Comparison of ENCODE assay signal across 18 mouse cellular contexts in the genomic region with DNA sequence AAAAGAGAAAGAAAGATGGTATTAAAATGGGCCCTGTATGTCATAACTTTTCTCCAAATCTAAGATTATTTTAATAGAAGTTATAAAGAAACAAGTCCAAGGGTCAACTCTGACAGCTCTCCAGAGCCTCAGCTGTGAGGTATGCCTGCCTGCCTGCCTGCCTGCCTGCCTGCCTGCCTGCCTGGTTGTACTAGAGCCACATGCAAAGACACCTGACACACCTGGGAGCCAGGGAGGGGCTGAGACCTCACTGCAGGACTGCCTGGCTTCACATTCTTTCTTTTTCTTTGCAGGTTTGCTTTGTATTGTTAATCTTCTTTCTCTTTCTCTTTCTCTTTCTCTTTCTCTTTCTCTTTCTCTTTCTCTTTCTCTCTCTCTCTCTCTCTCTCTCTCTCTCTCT. TPM values are rescaled to one million over a fixed set of nuclear protein-coding genes. Genes with fewer than 3 reads are reported as not detected.
A peak's percentile ranks its signal among the peaks of the same experiment; 100 is the strongest.
DNase-seq lines count a peak whose midpoint lies in the region; ATAC-seq and TF ChIP-seq lines count a peak whose summit lies in the region.
"Had no signal": no experiment of that assay in that cellular context is flagged by ENCODE, and none has a peak within 500 bp of the region (broad histone marks: within the 10 kb centered on the region; RNA-seq: fewer than 3 reads in every experiment).

No protein-coding gene starts in this region.

- H3K4me1 ChIP-seq in hindbrain, embryonic 12.5 days: peaks cover 34% of the 10 kb centered on the region
- H3K4me1 ChIP-seq in hindbrain, postnatal 0 days (ENCODE audit: insufficient read depth, low read length): no peaks in the 10 kb centered on the region
- H3K4me1 ChIP-seq in midbrain, embryonic 13.5 days (replicated peaks): peaks cover 32% of the 10 kb centered on the region
- 0 out of 2 replicates have a peak, but pooled peaks cover 3% of the 10 kb centered on the region for H3K4me1 ChIP-seq in midbrain, postnatal 0 days (ENCODE audit: insufficient read depth, low read length)
- no peaks in the 10 kb centered on the region for H3K4me1 ChIP-seq in intestine, embryonic 15.5 days (replicated peaks)
- H3K4me1 ChIP-seq: embryonic facial prominence, embryonic 13.5 days; heart, embryonic 10.5 days had no signal

- H3K4me3 ChIP-seq in hindbrain, embryonic 12.5 days: no peak overlapping the region
- no peak overlapping the region for H3K4me3 ChIP-seq in hindbrain, postnatal 0 days (ENCODE audit: low read length)
- H3K4me3 ChIP-seq in midbrain, embryonic 13.5 days (replicated peaks): no peak overlapping the region
- no peak overlapping the region for H3K4me3 ChIP-seq in midbrain, postnatal 0 days (ENCODE audit: low read depth, low read length)
- H3K4me3 ChIP-seq in intestine, embryonic 15.5 days (replicated peaks): no peak overlapping the region
- H3K4me3 ChIP-seq: embryonic facial prominence, embryonic 13.5 days; heart, embryonic 10.5 days had no signal

- no peaks in the 10 kb centered on the region for H3K9me3 ChIP-seq in hindbrain, embryonic 12.5 days (replicated peaks)
- H3K9me3 ChIP-seq in hindbrain, postnatal 0 days (ENCODE audit: low read length): no peaks in the 10 kb centered on the region
- H3K9me3 ChIP-seq in midbrain, embryonic 13.5 days: no peaks in the 10 kb centered on the region
- H3K9me3 ChIP-seq in midbrain, postnatal 0 days (ENCODE audit: low read length): no peaks in the 10 kb centered on the region
- no peaks in the 10 kb centered on the region for H3K9me3 ChIP-seq in intestine, embryonic 15.5 days
- H3K9me3 ChIP-seq: embryonic facial prominence, embryonic 13.5 days; heart, embryonic 10.5 days had no signal

- ATAC-seq in hindbrain, embryonic 12.5 days (ENCODE audit: low FRiP score): no peak
- no peak for ATAC-seq in hindbrain, postnatal 0 days
- ATAC-seq in midbrain, embryonic 13.5 days: no peak
- ATAC-seq in midbrain, postnatal 0 days (ENCODE audit: low FRiP score): no peak
- ATAC-seq in intestine, embryonic 15.5 days: peak; percentile 58; the same call in 1 of the 2 replicates
- ATAC-seq: activated CD4-positive, CD25-positive, alpha-beta regulatory T cell, adult 4 months; inflammation-experienced regulatory T-cells, adult 6 months had no signal

- peaks cover 93% of the 10 kb centered on the region for H3K27me3 ChIP-seq in hindbrain, embryonic 12.5 days
- H3K27me3 ChIP-seq in hindbrain, postnatal 0 days (ENCODE audit: insufficient read depth, low read length): peaks cover 35% of the 10 kb centered on the region
- peaks cover 91% of the 10 kb centered on the region for H3K27me3 ChIP-seq in midbrain, embryonic 13.5 days
- H3K27me3 ChIP-seq in midbrain, postnatal 0 days (ENCODE audit: insufficient read depth, low read length): peaks cover 21% of the 10 kb centered on the region
- no peaks in the 10 kb centered on the region for H3K27me3 ChIP-seq in intestine, embryonic 15.5 days (replicated peaks)
- H3K27me3 ChIP-seq: embryonic facial prominence, embryonic 13.5 days had no signal

- no peak for DNase-seq in hindbrain, postnatal 0 days (ENCODE audit: low spot score)
- no peak for DNase-seq in midbrain, postnatal 0 days (ENCODE audit: low spot score)
- no peak for DNase-seq in left cerebral cortex, postnatal 14 days (ENCODE audit: low spot score in 2 of 2)
- DNase-seq in right cerebral cortex, postnatal 14 days: no peak
- DNase-seq: cerebellum, adult 9-11 months; gastrocnemius, postnatal 10 days; heart, adult 18-20 months; heart, postnatal 10 days; heart, postnatal 4 days had no signal

- H3K36me3 ChIP-seq in hindbrain, embryonic 12.5 days: peaks cover 8% of the 10 kb centered on the region; the same call in 1 of the 2 replicates
- peaks cover 4% of the 10 kb centered on the region; the same call in 1 of the 2 replicates for H3K36me3 ChIP-seq in hindbrain, postnatal 0 days (ENCODE audit: insufficient read depth, low read length)
- peaks cover 14% of the 10 kb centered on the region for H3K36me3 ChIP-seq in midbrain, embryonic 13.5 days
- peaks cover 16% of the 10 kb centered on the region; the same call in 1 of the 2 replicates for H3K36me3 ChIP-seq in midbrain, postnatal 0 days (ENCODE audit: insufficient read depth, low read length)
- peaks cover 9% of the 10 kb centered on the region; the same call in 1 of the 2 replicates for H3K36me3 ChIP-seq in intestine, embryonic 15.5 days

- intact Hi-C loops in left cerebral cortex, postnatal 14 days (cut with DNase I): no loop called here

- 0 out of 2 replicates have a peak overlapping the region, but pooled peaks have one; percentile 25 for H3K27ac ChIP-seq in hindbrain, embryonic 12.5 days
- H3K27ac ChIP-seq in hindbrain, postnatal 0 days: no peak overlapping the region
- 0 out of 2 replicates have a peak overlapping the region, but pooled peaks have one; percentile 11 for H3K27ac ChIP-seq in midbrain, embryonic 13.5 days
- H3K27ac ChIP-seq in midbrain, postnatal 0 days (ENCODE audit: low read depth, low read length): no peak overlapping the region
- H3K27ac ChIP-seq in intestine, embryonic 15.5 days: no peak overlapping the region
- H3K27ac ChIP-seq: embryonic facial prominence, embryonic 13.5 days; hindbrain, embryonic 14.5 days had no signal

- no peak overlapping the region for H3K9ac ChIP-seq in hindbrain, embryonic 12.5 days
- H3K9ac ChIP-seq in hindbrain, postnatal 0 days (replicated peaks; ENCODE audit: low read length): no peak overlapping the region
- H3K9ac ChIP-seq in midbrain, embryonic 13.5 days (replicated peaks): no peak overlapping the region
- H3K9ac ChIP-seq in midbrain, postnatal 0 days (replicated peaks; ENCODE audit: low read length, poor library complexity, severe bottlenecking): no peak overlapping the region
- H3K9ac ChIP-seq in intestine, embryonic 15.5 days: no peak overlapping the region
- H3K9ac ChIP-seq: embryonic facial prominence, embryonic 13.5 days; hindbrain, embryonic 14.5 days had no signal

- no peak for TF ChIP-seq CTCF in hindbrain, postnatal 0 days (IDR thresholded peaks at IDR 0.05; ENCODE audit: low read depth)
- no peak for TF ChIP-seq CTCF in midbrain, postnatal 0 days (IDR thresholded peaks at IDR 0.05)

- H3K4me2 ChIP-seq in hindbrain, embryonic 12.5 days (replicated peaks): no peak overlapping the region
- no peak overlapping the region for H3K4me2 ChIP-seq in hindbrain, postnatal 0 days (ENCODE audit: low read depth, low read length)
- H3K4me2 ChIP-seq in midbrain, embryonic 13.5 days (replicated peaks): no peak overlapping the region
- H3K4me2 ChIP-seq in midbrain, postnatal 0 days (ENCODE audit: low read depth, low read length, poor library complexity, severe bottlenecking): no peak overlapping the region
- no peak overlapping the region for H3K4me2 ChIP-seq in intestine, embryonic 15.5 days (replicated peaks)
- H3K4me2 ChIP-seq: embryonic facial prominence, embryonic 13.5 days; hindbrain, embryonic 14.5 days had no signal

RNA-seq across cellular contexts. Expression of a gene that starts 53.4 kb away (rescaled TPM):
- polyA plus RNA-seq in hindbrain, embryonic 12.5 days (2016; fragmentation: Nextera tagmentation; extraction: Ambion mirVana): 17.9 and 19.1 TPM in 2 replicates
- total RNA-seq in hindbrain, postnatal 0 days (2014; rRNA removed): 18.8 and 23.2 TPM in 2 replicates
- polyA plus RNA-seq in hindbrain, postnatal 0 days (2015; fragmentation: Nextera tagmentation; extraction: Ambion mirVana): 17.4 and 20.0 TPM in 2 replicates
- 7.6 and 10.8 TPM in 2 replicates for polyA plus RNA-seq in midbrain, embryonic 13.5 days (2015; fragmentation: Nextera tagmentation; extraction: Ambion mirVana)
- 8.3 and 10.0 TPM in 2 replicates for total RNA-seq in midbrain, postnatal 0 days (2014; rRNA removed)
- 7.3 and 8.2 TPM in 2 replicates for polyA plus RNA-seq in midbrain, postnatal 0 days (2015; fragmentation: Nextera tagmentation; extraction: Ambion mirVana)
- 0.34 and 0.87 TPM in 2 replicates for polyA plus RNA-seq in intestine, embryonic 15.5 days (2015; fragmentation: Nextera tagmentation; extraction: Ambion mirVana)
- total RNA-seq in left cerebral cortex, postnatal 14 days (2021): 1 to 10 TPM; 1.5 to 4.7 TPM
- total RNA-seq: adrenal gland, postnatal 14 days; gastrocnemius, postnatal 10 days had no signal
- polyA plus RNA-seq: activated CD4-positive, CD25-positive, alpha-beta regulatory T cell, adult 4 months; embryonic facial prominence, embryonic 13.5 days; inflammation-experienced regulatory T-cells, adult 6 months had no signal

Comparison
In these comparisons a context has a peak if more than half of its experiments do, and no peak if none do; other contexts are left out.
1. H3K27ac ChIP-seq: peak in hindbrain, embryonic 12.5 days (single experiment) and midbrain, embryonic 13.5 days (single experiment); none in hindbrain, postnatal 0 days (single experiment), midbrain, postnatal 0 days (single experiment) and intestine, embryonic 15.5 days (single experiment).